In the genomic region with DNA sequence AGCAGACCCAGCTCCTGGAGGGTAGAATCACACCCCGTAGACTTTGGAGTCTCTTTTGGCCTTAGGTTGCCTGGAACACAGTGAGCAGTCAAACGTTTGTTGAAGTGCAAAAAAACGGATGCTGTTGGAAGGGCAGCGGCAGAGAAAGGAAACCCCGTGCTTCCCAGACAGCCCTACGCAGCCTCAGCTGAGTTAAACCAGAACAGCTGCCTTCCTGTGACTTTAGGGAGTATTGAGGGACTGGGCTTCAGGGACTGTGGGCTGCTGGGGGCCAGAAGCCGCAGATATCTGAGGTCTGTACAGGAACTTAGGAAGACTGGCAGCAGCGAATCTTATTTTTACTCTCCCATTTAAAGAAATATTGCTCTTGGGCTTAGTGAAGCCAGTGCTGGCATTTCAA, we compare ENCODE assay signal across 21 mouse cellular contexts. TPM values are rescaled to one million over a fixed set of nuclear protein-coding genes. Genes with fewer than 3 reads are reported as not detected.
DNase-seq lines count a peak whose midpoint lies in the region; ATAC-seq and TF ChIP-seq lines count a peak whose summit lies in the region.
"Had no signal": no experiment of that assay in that cellular context is flagged by ENCODE, and none has a peak within 500 bp of the region (broad histone marks: within the 10 kb centered on the region; RNA-seq: fewer than 3 reads in every experiment).

No protein-coding gene starts in this region.

- H3K4me2 ChIP-seq in limb, embryonic 12.5 days = peak overlapping the region; percentile 10; the same call in 1 of the 2 replicates
- H3K4me2 ChIP-seq in heart, postnatal 0 days (ENCODE audit: low read depth, low read length) = no peak overlapping the region
- no peak overlapping the region for H3K4me2 ChIP-seq in hindbrain, embryonic 14.5 days (replicated peaks)
- H3K4me2 ChIP-seq: forebrain, embryonic 12.5 days; hindbrain, embryonic 12.5 days had no signal

- H3K36me3 ChIP-seq in heart, embryonic 10.5 days = no peaks in the 10 kb centered on the region
- no peaks in the 10 kb centered on the region for H3K36me3 ChIP-seq in heart, adult 2 months (ENCODE audit: control insufficient read depth, insufficient read depth, low read length)
- no peaks in the 10 kb centered on the region for H3K36me3 ChIP-seq in limb, embryonic 12.5 days
- no peaks in the 10 kb centered on the region for H3K36me3 ChIP-seq in limb, embryonic 10.5 days
- no peaks in the 10 kb centered on the region for H3K36me3 ChIP-seq in embryonic facial prominence, embryonic 10.5 days (replicated peaks)
- no peaks in the 10 kb centered on the region for H3K36me3 ChIP-seq in heart, postnatal 0 days (replicated peaks; ENCODE audit: control insufficient read depth, insufficient read depth, low read length)
- no peaks in the 10 kb centered on the region for H3K36me3 ChIP-seq in hindbrain, embryonic 14.5 days (replicated peaks; ENCODE audit: control insufficient read depth, insufficient read depth)
- no peaks in the 10 kb centered on the region for H3K36me3 ChIP-seq in thymus, adult 2 months (ENCODE audit: control insufficient read depth, insufficient read depth, low read length)
- H3K36me3 ChIP-seq: forebrain, embryonic 12.5 days; hindbrain, embryonic 12.5 days; midbrain, embryonic 10.5 days had no signal

- no peak for ATAC-seq in limb, embryonic 12.5 days (ENCODE audit: insufficient number of reproducible peaks, insufficient read depth, low FRiP score, low TSS enrichment, low read depth)
- no peak for ATAC-seq in heart, postnatal 0 days (ENCODE audit: insufficient read depth, low read depth)
- no peak for ATAC-seq in hindbrain, embryonic 14.5 days (ENCODE audit: low FRiP score)

- 19% methylated on average over 8 of the region's 8 CpGs for WGBS in heart, embryonic 10.5 days
- 10% methylated on average over 8 of the region's 8 CpGs for WGBS in heart, adult 2 months
- 37% methylated on average over 8 of the region's 8 CpGs for WGBS in limb, embryonic 12.5 days
- 56% methylated on average over 8 of the region's 8 CpGs for WGBS in limb, embryonic 10.5 days
- 44% methylated on average over 8 of the region's 8 CpGs for WGBS in embryonic facial prominence, embryonic 10.5 days
- WGBS in heart, postnatal 0 days = 11% methylated on average over 8 of the region's 8 CpGs
- 65% methylated on average over 8 of the region's 8 CpGs for WGBS in hindbrain, embryonic 14.5 days
- 3% methylated on average over 8 of the region's 8 CpGs for WGBS in thymus, adult 2 months

- H3K79me2 ChIP-seq in heart, adult 2 months (replicated peaks; ENCODE audit: control insufficient read depth, insufficient read depth, low read length) = no peaks in the 10 kb centered on the region

- peaks cover 20% of the 10 kb centered on the region for H3K4me1 ChIP-seq in heart, embryonic 10.5 days
- H3K4me1 ChIP-seq in heart, adult 2 months (ENCODE audit: control insufficient read depth, insufficient read depth, low read length) = no peaks in the 10 kb centered on the region
- peaks cover 5% of the 10 kb centered on the region; the same call in 1 of the 2 replicates for H3K4me1 ChIP-seq in limb, embryonic 12.5 days (replicated peaks)
- H3K4me1 ChIP-seq in limb, embryonic 10.5 days = peaks cover 6% of the 10 kb centered on the region; the same call in 1 of the 2 replicates
- peaks cover 8% of the 10 kb centered on the region for H3K4me1 ChIP-seq in embryonic facial prominence, embryonic 10.5 days
- no peaks in the 10 kb centered on the region for H3K4me1 ChIP-seq in heart, postnatal 0 days (ENCODE audit: control insufficient read depth, insufficient read depth)
- peaks cover 5% of the 10 kb centered on the region; the same call in 1 of the 2 replicates for H3K4me1 ChIP-seq in hindbrain, embryonic 14.5 days (replicated peaks; ENCODE audit: control insufficient read depth, insufficient read depth, low read length)
- H3K4me1 ChIP-seq in thymus, adult 2 months (replicated peaks; ENCODE audit: control insufficient read depth, insufficient read depth, low read length) = no peaks in the 10 kb centered on the region

- peak; percentile 80 for DNase-seq in heart, embryonic 10.5 days (ENCODE audit: low spot score)
- no peak for DNase-seq in heart, adult 2 months
- no peak for DNase-seq in limb, embryonic 10.5 days (ENCODE audit: low spot score)
- peak; percentile 32 for DNase-seq in embryonic facial prominence, embryonic 10.5 days (ENCODE audit: low spot score)
- DNase-seq in heart, postnatal 0 days (ENCODE audit: low spot score) = peak; percentile 38
- no peak for DNase-seq in hindbrain, embryonic 14.5 days (ENCODE audit: low spot score)
- DNase-seq in thymus, adult 2 months = no peak
- DNase-seq: adrenal gland, adult 2 months; cerebellum, postnatal 10 days; gastrocnemius, postnatal 36 days; kidney, adult 11 months; kidney, postnatal 10 days; right cerebral cortex, postnatal 4 days had no signal

- peaks cover 4% of the 10 kb centered on the region; the same call in 1 of the 2 replicates for H3K27me3 ChIP-seq in heart, embryonic 10.5 days (ENCODE audit: insufficient read depth, poor library complexity, severe bottlenecking)
- H3K27me3 ChIP-seq in heart, adult 2 months (ENCODE audit: control insufficient read depth, insufficient read depth, low read length) = no peaks in the 10 kb centered on the region
- H3K27me3 ChIP-seq in limb, embryonic 12.5 days = no peaks in the 10 kb centered on the region
- no peaks in the 10 kb centered on the region for H3K27me3 ChIP-seq in limb, embryonic 10.5 days (ENCODE audit: low read depth, poor library complexity, severe bottlenecking)
- H3K27me3 ChIP-seq in embryonic facial prominence, embryonic 10.5 days (replicated peaks; ENCODE audit: low read depth, poor library complexity, severe bottlenecking) = no peaks in the 10 kb centered on the region
- H3K27me3 ChIP-seq in heart, postnatal 0 days (ENCODE audit: control insufficient read depth, insufficient read depth, low read length) = no peaks in the 10 kb centered on the region
- no peaks in the 10 kb centered on the region for H3K27me3 ChIP-seq in hindbrain, embryonic 14.5 days (ENCODE audit: control insufficient read depth, insufficient read depth, low read length)
- no peaks in the 10 kb centered on the region for H3K27me3 ChIP-seq in thymus, adult 2 months (ENCODE audit: control insufficient read depth, insufficient read depth, low read length)
- H3K27me3 ChIP-seq: forebrain, embryonic 12.5 days; hindbrain, embryonic 12.5 days had no signal

- H3K4me3 ChIP-seq in heart, embryonic 10.5 days = no peak overlapping the region
- no peak overlapping the region for H3K4me3 ChIP-seq in heart, adult 2 months
- H3K4me3 ChIP-seq in limb, embryonic 12.5 days (replicated peaks) = no peak overlapping the region
- H3K4me3 ChIP-seq in limb, embryonic 10.5 days = no peak overlapping the region
- no peak overlapping the region for H3K4me3 ChIP-seq in embryonic facial prominence, embryonic 10.5 days
- no peak overlapping the region for H3K4me3 ChIP-seq in heart, postnatal 0 days (ENCODE audit: low read depth, low read length)
- no peak overlapping the region for H3K4me3 ChIP-seq in hindbrain, embryonic 14.5 days (replicated peaks; ENCODE audit: low read length)
- no peak overlapping the region for H3K4me3 ChIP-seq in thymus, adult 2 months (ENCODE audit: control insufficient read depth, insufficient read depth, low read length)
- H3K4me3 ChIP-seq: forebrain, embryonic 12.5 days; hindbrain, embryonic 12.5 days; left cerebral cortex, adult 2 months; midbrain, embryonic 10.5 days had no signal

- TF ChIP-seq EP300 in heart, adult 2 months (IDR thresholded peaks at IDR 0.05; ENCODE audit: insufficient read depth, low read depth, low read length) = no peak
- TF ChIP-seq EP300 in heart, postnatal 0 days (IDR thresholded peaks at IDR 0.05; ENCODE audit: low read depth) = no peak

- no peak for TF ChIP-seq POLR2A in heart, adult 2 months (IDR thresholded peaks at IDR 0.05; ENCODE audit: insufficient read depth, low read depth, low read length)
- no peak for TF ChIP-seq POLR2A in thymus, adult 2 months (IDR thresholded peaks at IDR 0.05; ENCODE audit: control insufficient read depth, extremely low read depth, insufficient read depth, low read length, poor library complexity)

- intact Hi-C loops in heart, adult 2 months (cut with DNase I) = no loop called here

- TF ChIP-seq CTCF in heart, adult 2 months (IDR thresholded peaks at IDR 0.05) = no peak
- no peak for TF ChIP-seq CTCF in heart, postnatal 0 days (IDR thresholded peaks at IDR 0.05; ENCODE audit: low read depth)
- TF ChIP-seq CTCF in thymus, adult 2 months (IDR thresholded peaks at IDR 0.05; ENCODE audit: borderline replicate concordance, control insufficient read depth, extremely low read depth, insufficient read depth, low read length, poor library complexity) = no peak

- H3K9ac ChIP-seq in heart, adult 2 months (ENCODE audit: low read depth, low read length) = no peak overlapping the region
- H3K9ac ChIP-seq in limb, embryonic 12.5 days (replicated peaks) = no peak overlapping the region
- H3K9ac ChIP-seq in heart, postnatal 0 days (replicated peaks; ENCODE audit: low read depth, low read length) = no peak overlapping the region
- H3K9ac ChIP-seq in hindbrain, embryonic 14.5 days = no peak overlapping the region
- H3K9ac ChIP-seq: forebrain, embryonic 12.5 days; hindbrain, embryonic 12.5 days had no signal

- H3K27ac ChIP-seq in heart, embryonic 10.5 days = peak overlapping the region; percentile 70
- no peak overlapping the region for H3K27ac ChIP-seq in heart, adult 2 months
- 0 out of 2 replicates have a peak overlapping the region, but pooled peaks have one; percentile 24 for H3K27ac ChIP-seq in limb, embryonic 12.5 days
- no peak overlapping the region for H3K27ac ChIP-seq in limb, embryonic 10.5 days
- H3K27ac ChIP-seq in embryonic facial prominence, embryonic 10.5 days (replicated peaks) = peak overlapping the region; percentile 63; the same call in 1 of the 2 replicates
- no peak overlapping the region for H3K27ac ChIP-seq in heart, postnatal 0 days (ENCODE audit: low read depth)
- no peak overlapping the region for H3K27ac ChIP-seq in hindbrain, embryonic 14.5 days
- H3K27ac ChIP-seq in thymus, adult 2 months (ENCODE audit: control insufficient read depth, insufficient read depth, low read length) = no peak overlapping the region
- H3K27ac ChIP-seq: forebrain, embryonic 12.5 days; hindbrain, embryonic 12.5 days; left cerebral cortex, adult 2 months; midbrain, embryonic 10.5 days had no signal

- H3K9me3 ChIP-seq in heart, embryonic 10.5 days = no peaks in the 10 kb centered on the region
- no peaks in the 10 kb centered on the region for H3K9me3 ChIP-seq in limb, embryonic 12.5 days
- H3K9me3 ChIP-seq in limb, embryonic 10.5 days (replicated peaks) = no peaks in the 10 kb centered on the region
- H3K9me3 ChIP-seq in embryonic facial prominence, embryonic 10.5 days = no peaks in the 10 kb centered on the region
- no peaks in the 10 kb centered on the region for H3K9me3 ChIP-seq in heart, postnatal 0 days (replicated peaks; ENCODE audit: control insufficient read depth, low read length)
- no peaks in the 10 kb centered on the region for H3K9me3 ChIP-seq in hindbrain, embryonic 14.5 days (ENCODE audit: control insufficient read depth, low read length)
- H3K9me3 ChIP-seq: forebrain, embryonic 12.5 days; hindbrain, embryonic 12.5 days; midbrain, embryonic 10.5 days had no signal

RNA-seq across cellular contexts. Expression of a gene that starts 34.8 kb away (rescaled TPM):
- not detected in 2 replicates for polyA plus RNA-seq in heart, embryonic 10.5 days (2016; fragmentation: Nextera tagmentation; extraction: Ambion mirVana)
- not detected for total RNA-seq in heart, adult 2 months (2021)
- not detected in 2 replicates for polyA plus RNA-seq in heart, adult 2 months (2012; rRNA removed)
- not detected in 2 replicates for polyA plus RNA-seq in limb, embryonic 12.5 days (2016; fragmentation: Nextera tagmentation; extraction: Ambion mirVana)
- 0.03 TPM in 1 of 2 replicates, not detected in the other for polyA plus RNA-seq in limb, embryonic 10.5 days (2016; fragmentation: Nextera tagmentation; extraction: Ambion mirVana)
- polyA plus RNA-seq in embryonic facial prominence, embryonic 10.5 days (2016; fragmentation: Nextera tagmentation; extraction: Ambion mirVana) = 0.02 and 0.05 TPM in 2 replicates
- not detected in 2 replicates for total RNA-seq in heart, postnatal 0 days (2014; rRNA removed; ENCODE audit: low replicate concordance)
- polyA plus RNA-seq in heart, postnatal 0 days (2015; fragmentation: Nextera tagmentation; extraction: Ambion mirVana) = not detected in 2 replicates
- 0.04 TPM in 1 of 2 replicates, not detected in the other for polyA plus RNA-seq in hindbrain, embryonic 14.5 days (2014; fragmentation: Nextera tagmentation; extraction: Ambion mirVana)
- 0.01 TPM in 2 replicates for polyA plus RNA-seq in thymus, adult 2 months (2012; rRNA removed)
- total RNA-seq: adrenal gland, adult 2 months; gastrocnemius, postnatal 36 days; layer of hippocampus, adult 8-10 months; left cerebral cortex, adult 2 months had no signal
- polyA plus RNA-seq: adrenal gland, adult 2 months; forebrain, embryonic 12.5 days; limb, embryonic 11.5 days; liver, embryonic 16.5 days had no signal

RNA-seq across cellular contexts. Expression of a gene that starts 55.5 kb away (rescaled TPM):
- 31.7 and 37.8 TPM in 2 replicates for polyA plus RNA-seq in heart, embryonic 10.5 days (2016; fragmentation: Nextera tagmentation; extraction: Ambion mirVana)
- total RNA-seq in heart, adult 2 months (2021) = 10 to 100 TPM; 22.9 to 24.2 TPM
- 16.2 and 26.2 TPM in 2 replicates for polyA plus RNA-seq in heart, adult 2 months (2012; rRNA removed)
- polyA plus RNA-seq in limb, embryonic 12.5 days (2016; fragmentation: Nextera tagmentation; extraction: Ambion mirVana) = 35.1 and 37.7 TPM in 2 replicates
- polyA plus RNA-seq in limb, embryonic 10.5 days (2016; fragmentation: Nextera tagmentation; extraction: Ambion mirVana) = 35.9 and 36.5 TPM in 2 replicates
- 38.1 and 42.2 TPM in 2 replicates for polyA plus RNA-seq in embryonic facial prominence, embryonic 10.5 days (2016; fragmentation: Nextera tagmentation; extraction: Ambion mirVana)
- 16.0 and 30.0 TPM in 2 replicates for total RNA-seq in heart, postnatal 0 days (2014; rRNA removed; ENCODE audit: low replicate concordance)
- polyA plus RNA-seq in heart, postnatal 0 days (2015; fragmentation: Nextera tagmentation; extraction: Ambion mirVana) = 21.4 and 21.7 TPM in 2 replicates
- 42.1 and 44.5 TPM in 2 replicates for polyA plus RNA-seq in hindbrain, embryonic 14.5 days (2014; fragmentation: Nextera tagmentation; extraction: Ambion mirVana)
- polyA plus RNA-seq in thymus, adult 2 months (2012; rRNA removed) = 17.3 and 19.5 TPM in 2 replicates

RNA-seq across cellular contexts. Expression of a gene that starts 56.1 kb away (rescaled TPM):
- polyA plus RNA-seq in heart, embryonic 10.5 days (2016; fragmentation: Nextera tagmentation; extraction: Ambion mirVana) = 57.3 and 133 TPM in 2 replicates
- total RNA-seq in heart, adult 2 months (2021) = 10 to 100 TPM; 14.2 to 16.3 TPM
- 24.0 and 30.7 TPM in 2 replicates for polyA plus RNA-seq in heart, adult 2 months (2012; rRNA removed)
- polyA plus RNA-seq in limb, embryonic 12.5 days (2016; fragmentation: Nextera tagmentation; extraction: Ambion mirVana) = 11.4 and 14.0 TPM in 2 replicates
- 11.3 and 14.0 TPM in 2 replicates for polyA plus RNA-seq in limb, embryonic 10.5 days (2016; fragmentation: Nextera tagmentation; extraction: Ambion mirVana)
- 9.4 and 9.6 TPM in 2 replicates for polyA plus RNA-seq in embryonic facial prominence, embryonic 10.5 days (2016; fragmentation: Nextera tagmentation; extraction: Ambion mirVana)
- 67.6 and 87.1 TPM in 2 replicates for total RNA-seq in heart, postnatal 0 days (2014; rRNA removed; ENCODE audit: low replicate concordance)
- polyA plus RNA-seq in heart, postnatal 0 days (2015; fragmentation: Nextera tagmentation; extraction: Ambion mirVana) = 67.5 and 69.2 TPM in 2 replicates
- 1.3 TPM in 2 replicates for polyA plus RNA-seq in hindbrain, embryonic 14.5 days (2014; fragmentation: Nextera tagmentation; extraction: Ambion mirVana)
- polyA plus RNA-seq in thymus, adult 2 months (2012; rRNA removed) = 1.2 and 2.1 TPM in 2 replicates

Comparison
In these comparisons a context has a peak if more than half of its experiments do, and no peak if none do; other contexts are left out.
1. DNase-seq: peak in heart, embryonic 10.5 days (single experiment), embryonic facial prominence, embryonic 10.5 days (single experiment) and heart, postnatal 0 days (single experiment); none in heart, adult 2 months (0 of 2), limb, embryonic 10.5 days (single experiment), hindbrain, embryonic 14.5 days (single experiment) and thymus, adult 2 months (single experiment).
2. H3K27ac ChIP-seq: peak in heart, embryonic 10.5 days (single experiment), limb, embryonic 12.5 days (single experiment) and embryonic facial prominence, embryonic 10.5 days (single experiment); none in heart, adult 2 months (single experiment), limb, embryonic 10.5 days (single experiment), heart, postnatal 0 days (single experiment), hindbrain, embryonic 14.5 days (single experiment) and thymus, adult 2 months (single experiment).